Mouse (Mus musculus): ENCODE measurements around the gene Tsku.

Gene Tsku

DNA sequence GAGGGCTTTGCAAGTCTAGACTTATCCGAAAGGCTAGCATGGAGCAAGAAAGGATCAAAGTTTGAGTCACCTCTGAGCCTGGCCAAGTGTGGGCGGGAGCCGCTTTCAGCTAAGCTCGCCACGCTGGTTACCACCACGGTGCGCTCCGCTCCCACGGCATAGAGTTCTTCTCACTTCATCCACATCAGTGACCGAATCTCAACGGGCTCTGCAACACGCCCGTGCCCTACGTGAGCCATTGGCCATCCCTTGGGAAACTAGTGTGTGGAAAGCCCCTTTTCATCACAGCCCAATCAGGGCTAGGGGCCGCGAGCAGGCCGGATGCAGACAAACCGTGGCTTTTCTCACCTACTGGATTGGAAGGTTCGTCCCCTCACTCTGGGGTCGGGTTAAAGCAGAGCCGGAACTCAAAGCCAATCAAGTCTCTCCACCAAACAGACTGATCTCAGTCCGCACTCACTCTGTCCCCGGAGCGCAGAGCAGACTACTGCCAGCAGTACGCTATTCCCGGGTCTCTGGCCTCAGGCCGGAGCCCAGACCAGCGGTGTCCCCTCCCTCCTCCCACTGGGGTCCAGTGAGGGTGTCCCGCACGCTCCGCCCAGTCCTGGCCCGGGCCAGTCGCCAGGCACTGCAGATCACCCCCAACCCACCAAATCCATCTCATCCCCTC lies 1.0 kb downstream of the Tsku start:
- in situ Hi-C loops (cut with MboI, MseI) = loop anchor here (5.0 kb wide), 1 partner anchor 67 kb away; no protein-coding TSS in a partner anchor

DNA sequence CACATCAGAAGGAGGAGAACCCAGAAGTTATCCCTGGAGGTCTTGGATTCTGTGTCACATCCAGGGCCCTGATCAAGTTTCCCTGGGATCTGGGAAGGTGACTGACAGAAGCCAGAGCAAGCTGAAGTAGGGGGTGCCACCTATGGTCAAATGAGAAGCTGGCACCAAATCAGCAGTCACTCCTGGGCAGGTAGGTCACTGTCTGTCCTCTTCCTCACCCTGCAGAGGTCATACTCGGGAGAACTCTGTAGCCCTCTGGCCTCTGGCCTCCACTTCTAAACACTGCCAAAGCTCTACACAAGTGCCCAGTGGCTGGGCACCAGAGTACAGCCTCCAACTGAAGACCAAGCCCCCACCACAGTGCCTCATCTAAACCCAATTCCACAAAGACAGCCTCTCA lies 3.1 kb downstream of the Tsku start:
- in situ Hi-C loops (cut with MboI, MseI) = loop anchor here (5.0 kb wide), 1 partner anchor 69 kb away; no protein-coding TSS in a partner anchor

DNA sequence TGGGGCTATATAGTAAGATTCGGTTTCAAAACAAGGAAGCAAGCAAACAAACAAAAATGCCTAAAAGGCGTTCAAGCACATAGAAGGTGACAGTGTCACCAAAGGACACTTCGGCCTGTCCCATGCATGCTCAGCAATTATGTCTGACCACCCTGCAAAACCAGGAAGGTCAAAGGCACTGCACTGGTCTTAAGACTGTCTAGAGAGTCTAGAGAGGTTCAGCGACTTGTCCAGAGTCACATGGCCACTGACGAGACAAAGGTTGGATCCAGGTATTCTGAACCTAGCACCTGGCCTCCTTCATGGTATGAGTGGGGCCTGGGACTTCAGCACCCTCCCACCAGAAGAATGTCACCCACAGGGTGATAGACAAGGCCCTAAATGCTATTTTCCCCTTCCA lies 3.8 kb downstream of the Tsku start:
- in situ Hi-C loops (cut with MboI, MseI) = loop anchor here (5.0 kb wide), 1 partner anchor 70 kb away; no protein-coding TSS in a partner anchor

DNA sequence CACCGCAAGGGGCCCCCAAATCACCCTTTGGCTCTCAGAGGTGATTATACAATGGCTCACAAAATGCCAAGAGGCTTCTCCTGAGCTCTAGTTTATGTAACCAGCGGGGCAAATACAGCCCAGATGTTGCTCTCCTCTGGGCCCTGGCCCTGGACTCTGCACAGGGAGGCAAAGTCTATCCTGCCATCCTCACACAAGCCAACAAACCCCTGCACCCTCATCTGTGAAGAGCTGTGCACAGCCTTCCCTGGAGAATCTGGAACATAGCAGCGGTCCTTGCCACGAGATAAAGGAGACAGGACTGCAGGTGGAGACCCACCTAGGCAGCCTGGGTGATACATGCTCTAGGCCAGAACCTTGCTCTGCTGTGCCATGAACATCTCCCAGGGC lies 6.2 kb downstream of the Tsku start:
- in situ Hi-C loops (cut with MboI, MseI) = loop anchor here (5.0 kb wide), 1 partner anchor 72 kb away; no protein-coding TSS in a partner anchor

DNA sequence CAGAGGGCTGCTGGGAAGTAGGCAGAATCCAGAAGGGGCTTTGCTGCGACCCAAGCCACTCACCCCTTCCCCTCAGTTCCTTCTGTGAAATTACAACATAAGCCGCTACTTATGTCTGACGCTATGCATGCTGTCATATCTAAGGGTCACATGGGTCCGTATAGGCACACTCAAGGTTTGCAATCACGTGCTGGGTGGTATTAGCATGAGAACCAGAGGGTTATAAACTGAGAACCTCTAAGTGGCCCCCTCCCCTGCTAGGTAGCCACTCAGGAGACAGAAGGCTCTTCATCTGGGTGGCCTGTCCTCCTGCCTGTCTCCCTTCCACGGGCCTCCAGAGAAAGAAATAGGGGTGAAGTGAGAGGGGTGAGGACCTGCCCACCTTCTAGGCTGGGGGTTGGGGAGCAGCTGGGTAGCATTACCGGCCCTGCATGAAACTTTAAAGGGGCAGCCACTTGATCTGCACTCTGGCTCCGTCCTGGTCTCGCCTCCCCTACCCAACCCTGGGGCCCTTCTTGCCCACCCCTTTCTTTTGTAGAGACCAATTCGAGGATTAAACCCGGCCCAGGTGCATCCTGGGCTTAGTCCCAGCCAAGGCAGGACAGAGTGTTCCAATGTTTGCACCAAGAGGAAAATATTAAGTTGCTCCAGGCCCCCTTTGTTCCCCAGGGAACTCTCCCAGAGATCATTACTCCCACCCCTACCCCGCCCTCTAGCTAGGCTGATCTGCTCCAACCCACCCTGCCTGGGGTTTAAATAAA lies 6.8 kb downstream of the Tsku start:
- in situ Hi-C loops (cut with MboI, MseI) = no loop called here

DNA sequence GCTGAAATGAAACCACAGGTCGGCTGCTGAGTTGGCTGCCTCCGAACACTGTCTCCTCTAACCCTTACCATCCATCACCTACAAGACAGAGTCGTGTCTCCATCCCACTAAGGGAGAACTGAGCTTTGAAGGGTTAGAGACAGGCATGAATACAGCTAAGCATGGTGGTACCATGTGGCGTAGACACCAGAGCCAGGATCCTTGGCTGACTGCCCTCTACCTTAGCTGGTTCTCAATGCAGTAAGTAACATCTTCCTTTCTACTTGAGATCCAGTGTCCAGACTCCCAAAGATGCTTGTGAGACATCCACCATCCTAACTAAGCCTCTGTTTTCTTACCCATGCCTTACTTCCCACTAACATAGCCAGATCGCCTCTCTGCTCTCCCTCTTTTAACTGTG lies 7.5 kb downstream of the Tsku start:
- in situ Hi-C loops (cut with MboI, MseI) = no loop called here

DNA sequence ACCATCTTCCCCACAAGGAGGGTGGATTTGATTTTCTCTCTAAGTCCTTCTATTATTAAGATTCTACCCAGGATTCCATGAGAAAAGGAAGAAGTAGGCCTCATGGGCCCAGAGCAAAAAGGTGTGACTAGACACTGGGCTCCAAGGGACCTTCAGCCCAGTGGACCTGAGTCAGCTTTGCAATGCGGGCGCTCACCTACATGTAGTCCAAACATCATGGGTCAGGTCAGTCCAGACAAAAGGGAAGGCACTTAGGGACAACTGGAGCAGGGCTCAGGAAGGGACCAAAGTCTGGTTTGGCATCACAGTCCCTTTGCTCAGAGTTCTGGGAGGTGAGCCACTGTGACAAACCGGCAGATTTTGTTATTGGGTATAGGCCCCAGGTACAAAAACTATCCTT lies 9.6 kb downstream of the Tsku start:
- in situ Hi-C loops (cut with MboI, MseI) = no loop called here

DNA sequence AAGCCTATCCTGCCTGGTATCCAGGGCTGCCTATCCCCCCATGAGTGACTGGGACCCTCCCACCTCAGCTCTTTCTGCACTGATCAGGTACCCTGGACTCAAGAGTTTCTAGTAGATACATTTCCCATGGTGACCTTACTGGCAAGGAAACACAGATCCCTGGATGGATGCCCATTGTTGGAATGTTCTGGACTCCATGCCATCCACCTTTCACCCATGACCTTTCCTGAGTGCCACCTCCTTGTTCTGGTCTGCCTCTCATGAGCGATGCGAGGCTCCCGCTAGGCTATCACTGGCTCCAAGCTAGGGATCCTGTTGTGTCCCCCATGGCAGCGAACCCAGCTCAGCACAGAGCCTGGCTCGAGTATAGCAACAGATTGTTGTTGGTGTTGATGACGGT lies 11.3 kb downstream of the Tsku start:
- in situ Hi-C loops (cut with MboI, MseI) = no loop called here

DNA sequence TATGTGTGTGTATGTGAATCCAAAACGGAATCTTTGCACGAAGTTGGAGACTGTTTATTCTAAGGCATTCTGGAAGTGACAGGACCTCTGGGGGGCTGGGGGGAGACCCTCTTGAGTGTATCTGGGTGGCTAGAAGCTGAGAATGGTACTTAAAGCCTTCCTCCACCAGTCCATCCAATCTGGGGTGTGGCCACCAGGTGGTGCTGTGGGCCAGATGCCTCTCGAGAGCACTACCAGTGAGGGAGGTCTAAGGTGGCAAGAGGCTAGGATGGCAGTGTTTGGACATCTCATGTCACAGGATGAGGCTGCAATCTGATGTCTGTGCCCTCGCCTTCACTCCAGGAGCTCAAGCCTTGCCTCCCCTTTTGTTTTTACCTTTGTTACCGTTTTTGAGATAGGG lies 12.0 kb downstream of the Tsku start:
- in situ Hi-C loops (cut with MboI, MseI) = no loop called here

DNA sequence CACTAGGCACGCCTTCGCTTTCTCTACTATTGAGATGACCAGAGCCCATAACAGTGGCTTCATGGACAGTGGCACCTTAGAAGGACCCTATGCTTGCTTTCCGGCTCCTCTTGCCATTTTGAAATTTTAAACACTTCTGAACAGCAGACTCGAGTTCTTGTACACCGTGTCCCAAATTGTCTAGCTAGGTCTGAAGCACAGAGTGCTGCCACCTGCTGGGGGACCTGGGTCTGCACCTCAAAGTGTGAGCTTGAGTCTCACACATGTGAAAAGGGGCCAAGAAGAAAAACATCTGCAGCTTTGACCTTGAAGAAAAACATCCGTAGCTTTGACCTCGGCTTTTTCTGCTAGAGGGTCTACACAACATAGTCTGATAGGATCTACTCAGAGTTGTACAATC lies 13.1 kb downstream of the Tsku start:
- in situ Hi-C loops (cut with MboI, MseI) = no loop called here

DNA sequence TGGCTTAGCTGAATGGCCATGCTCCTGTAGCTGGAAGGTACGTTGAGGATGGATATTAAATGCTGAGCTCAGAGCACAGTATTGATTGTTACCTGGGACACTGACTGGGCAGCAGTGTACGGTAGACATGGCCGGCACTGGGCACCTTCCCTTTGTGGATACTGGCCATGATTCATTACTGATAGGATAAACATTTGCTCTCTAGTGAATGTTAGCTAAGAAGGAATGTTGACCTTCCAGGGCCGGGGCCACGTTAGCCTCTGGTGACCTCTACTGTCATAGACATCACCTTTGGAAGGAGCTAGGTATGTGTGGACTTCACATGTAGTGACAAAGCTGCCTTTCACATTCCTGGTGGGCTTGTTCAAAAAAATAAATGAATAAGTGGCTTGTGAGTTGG lies 13.7 kb downstream of the Tsku start:
- in situ Hi-C loops (cut with MboI, MseI) = no loop called here

DNA sequence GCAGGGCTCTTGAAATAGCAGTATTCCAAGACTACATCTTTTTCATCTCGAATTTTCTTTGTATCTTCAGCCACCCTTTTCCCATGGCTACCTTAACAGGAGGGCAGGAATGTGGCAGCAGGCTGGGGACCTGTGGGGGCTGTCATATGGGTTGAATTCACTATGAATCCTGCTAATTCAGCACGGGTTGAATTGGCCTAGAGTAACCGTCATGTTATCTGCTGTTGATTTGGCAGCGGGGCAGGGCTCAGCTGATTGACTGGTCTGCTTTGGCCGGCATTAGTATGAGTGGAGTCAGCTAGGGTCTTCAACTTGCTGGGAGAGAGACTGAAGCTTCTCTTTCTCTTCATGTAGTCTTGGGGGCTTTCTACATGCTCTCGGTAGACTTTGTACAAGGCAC lies 16.1 kb downstream of the Tsku start:
- in situ Hi-C loops (cut with MboI, MseI) = no loop called here

DNA sequence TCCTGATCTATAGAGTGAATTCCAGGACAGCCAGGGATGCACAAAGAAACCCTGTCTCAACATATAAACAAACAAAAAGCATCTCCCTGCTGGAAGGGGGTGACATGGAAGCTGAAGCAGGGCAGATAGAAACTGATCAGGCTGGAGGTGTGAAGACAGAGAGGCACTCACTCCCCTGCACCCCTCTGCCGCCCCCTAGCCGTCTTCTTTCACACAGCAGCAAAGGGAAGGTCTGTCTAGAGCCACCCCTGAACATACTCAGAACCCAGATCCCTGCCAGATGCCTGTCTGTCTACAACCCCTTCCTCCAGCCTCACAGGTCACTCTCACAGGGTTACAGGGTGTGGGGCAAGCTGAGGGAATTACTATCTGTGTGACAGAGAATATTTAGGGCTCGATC lies 16.8 kb downstream of the Tsku start:
- in situ Hi-C loops (cut with MboI, MseI) = no loop called here

DNA sequence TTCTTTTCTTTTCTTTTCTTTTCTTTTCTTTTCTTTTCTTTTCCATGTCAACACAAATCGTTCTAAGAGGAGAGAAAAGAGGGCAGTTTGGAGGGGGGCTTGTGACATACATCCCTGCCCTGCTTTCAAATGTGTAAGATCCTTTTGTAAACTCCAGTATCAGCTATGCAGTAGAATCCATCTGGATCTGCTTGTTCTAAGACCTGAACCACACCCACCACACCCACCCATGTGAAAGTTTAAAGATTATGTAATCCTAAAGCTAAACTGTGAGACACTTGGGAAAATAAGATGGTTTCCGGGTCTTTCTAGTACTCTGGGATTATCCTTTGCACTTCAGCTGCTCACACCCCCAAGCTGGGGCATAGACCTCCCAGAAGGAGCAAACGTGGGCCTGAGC lies 18.9 kb downstream of the Tsku start:
- in situ Hi-C loops (cut with MboI, MseI) = no loop called here

DNA sequence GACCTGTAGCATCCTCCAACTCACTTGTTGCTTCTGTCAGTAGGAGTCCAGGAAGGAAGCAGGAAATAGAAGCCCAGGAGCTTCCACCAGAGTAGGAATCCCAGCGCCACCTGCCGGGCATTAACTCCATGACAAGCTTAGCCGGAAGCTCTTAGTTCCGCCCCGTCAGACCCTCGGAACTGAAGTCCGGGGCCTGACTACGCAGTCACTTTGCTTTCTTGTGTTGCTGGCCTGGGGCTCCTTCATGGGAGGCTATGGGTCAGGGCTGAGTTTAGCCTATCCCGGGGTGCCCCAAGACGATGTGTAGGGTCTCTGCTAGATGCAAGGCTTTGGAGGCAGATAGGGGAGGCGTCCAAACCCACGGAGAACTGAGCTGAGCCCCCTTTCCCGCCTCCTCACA lies 19.7 kb downstream of the Tsku start:
- in situ Hi-C loops (cut with MboI, MseI) = no loop called here

DNA sequence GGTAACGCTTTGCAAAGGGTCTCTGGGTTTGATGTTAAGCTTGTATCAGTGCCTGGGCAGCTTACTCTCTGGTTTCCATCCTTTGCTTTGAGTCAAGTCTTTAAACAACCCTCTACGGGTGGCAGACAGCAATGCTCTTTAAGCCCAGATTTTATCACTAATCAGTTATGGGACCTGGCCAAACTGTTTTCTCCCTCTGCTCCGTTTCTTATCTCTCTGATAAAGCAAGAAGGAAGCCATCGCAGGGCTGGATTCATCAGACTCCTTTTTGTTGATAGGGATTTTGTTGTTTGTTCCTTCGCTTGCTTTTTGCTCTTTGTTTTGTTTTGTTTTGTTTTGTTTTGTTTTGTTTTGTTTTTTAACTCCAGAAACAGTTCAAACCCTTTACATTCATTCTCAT lies 20.8 kb downstream of the Tsku start:
- in situ Hi-C loops (cut with MboI, MseI) = no loop called here

DNA sequence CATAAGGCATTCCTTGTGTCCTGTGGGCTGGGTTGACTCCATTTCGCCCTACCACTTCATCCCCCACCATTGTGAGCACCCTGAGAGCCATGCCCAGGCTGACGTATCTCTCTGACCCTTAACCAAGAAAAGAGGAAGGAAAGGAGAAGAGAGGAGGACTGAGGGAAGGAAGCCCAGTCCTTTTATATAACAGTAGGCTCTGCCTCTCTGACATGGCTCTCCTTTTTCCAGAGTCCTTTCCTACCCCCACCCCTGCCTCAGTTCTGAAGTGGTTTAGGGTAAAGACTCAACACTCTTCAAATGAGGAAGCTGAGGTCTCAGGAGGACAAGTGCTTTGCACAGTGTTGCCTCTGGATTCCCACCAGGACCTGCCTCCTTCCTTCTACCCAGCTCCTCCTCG lies 27.1 kb downstream of the Tsku start:
- in situ Hi-C loops (cut with MboI, MseI) = no loop called here

DNA sequence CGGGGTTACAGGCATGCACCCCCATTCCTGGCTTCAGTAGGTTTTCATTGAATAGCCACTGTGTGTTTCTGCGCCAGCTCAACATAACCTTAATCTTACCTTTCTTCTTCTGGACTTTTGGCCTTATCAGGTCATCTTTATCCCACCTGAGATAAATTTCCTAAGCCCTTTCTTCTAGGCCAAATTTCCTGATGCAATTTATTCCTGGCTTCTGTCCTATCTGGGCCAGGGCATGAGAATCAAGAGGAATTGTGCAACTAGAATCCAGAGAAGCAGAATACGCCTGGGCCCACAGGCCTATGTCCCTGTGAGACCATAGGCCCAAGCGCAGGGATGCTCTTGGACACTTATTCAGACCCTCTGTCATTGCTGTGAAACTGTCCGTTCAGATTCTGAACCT lies 27.6 kb downstream of the Tsku start:
- in situ Hi-C loops (cut with MboI, MseI) = no loop called here

DNA sequence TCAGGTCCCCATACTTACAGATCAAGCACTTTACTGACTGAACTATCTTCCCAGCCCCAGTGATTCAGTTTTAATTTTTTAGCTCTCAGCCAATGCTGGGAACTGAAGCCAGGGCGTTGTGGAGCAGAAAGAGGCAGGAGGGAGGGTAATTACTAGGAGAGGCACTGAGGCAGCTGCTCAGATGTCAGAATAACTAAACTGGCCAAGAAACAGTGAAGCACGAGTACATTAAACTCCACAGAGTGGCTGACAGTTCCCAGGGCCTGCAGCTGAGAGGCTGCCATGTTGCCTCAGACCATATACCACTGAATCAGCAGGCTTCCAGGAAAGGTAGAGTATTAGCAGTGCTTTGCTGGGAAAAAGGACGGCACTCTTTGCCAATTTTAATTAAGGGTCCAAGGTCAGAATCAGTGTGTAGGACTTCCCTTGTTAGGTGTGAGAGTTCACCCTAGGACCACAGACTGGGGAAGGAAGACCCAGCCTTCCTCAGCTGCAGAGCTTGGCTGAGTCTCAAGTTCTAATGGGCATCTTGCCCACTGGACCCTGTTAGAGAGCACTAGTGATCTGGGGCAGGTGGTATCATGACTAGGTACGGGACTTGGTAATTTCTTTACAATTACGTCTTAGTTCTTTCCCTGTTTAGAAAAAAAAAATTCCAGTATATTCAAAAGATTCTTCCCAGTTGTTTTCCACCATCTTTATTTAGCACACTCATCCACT lies 28.3 kb downstream of the Tsku start:
- in situ Hi-C loops (cut with MboI, MseI) = no loop called here

DNA sequence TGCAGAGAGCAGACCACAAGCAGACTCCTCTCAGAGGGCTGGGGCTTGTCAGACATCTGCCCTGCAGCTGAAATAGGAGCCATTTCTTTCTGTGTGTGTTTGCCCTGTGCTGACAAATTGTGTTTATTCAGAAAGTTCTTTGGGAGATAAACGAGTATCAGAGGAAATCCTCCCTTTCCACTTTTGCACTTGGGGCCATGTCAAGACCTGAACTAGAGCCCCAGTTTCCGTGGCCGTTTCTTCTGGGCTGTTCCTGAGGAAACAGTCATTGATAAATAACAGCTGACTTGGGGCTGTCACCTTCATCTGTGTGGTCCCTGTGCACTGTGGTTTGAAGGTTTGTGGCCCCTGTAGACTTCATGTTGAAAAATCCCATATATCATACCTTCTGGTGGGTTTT lies 29.2 kb downstream of the Tsku start:
- in situ Hi-C loops (cut with MboI, MseI) = no loop called here

DNA sequence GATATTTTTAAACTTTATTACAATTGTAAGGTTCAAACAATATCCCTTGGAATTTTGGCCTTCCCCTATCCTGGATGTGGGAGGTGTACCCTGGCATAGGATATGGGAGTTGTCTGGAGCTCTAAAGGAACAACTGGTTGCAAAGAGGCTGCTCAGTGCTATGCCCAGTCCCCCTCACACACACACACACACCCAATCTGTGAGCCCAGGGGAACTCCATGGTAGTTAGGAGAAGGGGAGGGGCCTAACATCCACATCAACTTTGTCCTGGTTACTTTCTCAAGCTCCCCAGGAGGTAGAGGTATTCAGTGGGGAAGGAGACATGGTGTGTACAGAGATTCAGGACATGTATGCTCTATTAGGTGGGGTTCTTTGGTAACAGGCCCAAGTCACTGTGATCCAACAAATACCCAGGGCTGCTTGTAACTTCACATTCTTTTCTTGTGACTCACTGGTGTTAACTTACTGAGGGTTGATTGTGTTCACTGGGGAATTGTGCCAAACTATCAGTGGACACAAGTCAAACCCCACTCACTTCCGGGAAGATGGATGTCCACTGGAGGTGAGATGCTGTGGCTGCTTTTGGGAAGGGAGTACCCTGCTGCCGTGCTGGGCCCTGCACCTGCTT lies 30.6 kb downstream of the Tsku start:
- in situ Hi-C loops (cut with MboI, MseI) = no loop called here

DNA sequence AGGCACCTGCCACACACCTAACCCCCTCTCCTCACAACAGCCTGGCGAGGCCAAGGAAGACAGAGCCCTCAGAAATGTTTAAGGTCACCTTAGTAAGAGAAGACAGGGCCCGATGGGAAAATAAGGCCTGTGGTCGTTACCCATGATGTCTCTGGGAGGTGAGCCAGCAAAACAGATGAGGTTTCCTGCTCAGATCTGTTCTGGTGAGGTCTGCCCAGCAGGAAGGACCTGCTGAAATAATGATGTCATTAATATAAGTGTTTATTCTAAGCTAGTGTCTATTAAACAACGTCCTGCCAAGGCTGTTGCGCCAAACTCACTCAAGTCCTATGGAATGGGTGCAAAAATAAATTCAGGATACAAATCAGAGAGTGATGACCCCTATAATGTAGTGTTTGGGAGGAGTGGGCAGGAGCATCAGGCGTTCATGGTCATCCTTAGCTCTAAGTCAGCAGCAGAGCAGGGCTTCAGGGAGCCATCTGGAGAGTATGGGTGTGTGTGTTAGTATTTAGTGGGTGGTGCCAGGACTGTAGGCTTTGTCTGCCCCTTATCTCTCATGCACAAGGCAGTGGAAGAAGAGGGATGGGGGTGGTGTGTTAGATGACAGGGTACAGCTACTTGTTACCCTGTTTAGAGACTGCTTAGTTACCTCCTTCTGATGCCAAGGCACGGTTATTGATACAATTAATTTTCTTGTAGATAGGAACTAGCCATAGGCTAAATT lies 31.3 kb downstream of the Tsku start:
- in situ Hi-C loops (cut with MboI, MseI) = no loop called here
